Mouse (Mus musculus) intestine, postnatal 0 days (tissue): ENCODE results near the gene Ankrd52. TPM values are rescaled to one million over a fixed set of nuclear protein-coding genes. Genes with fewer than 3 reads are reported as not detected.
A peak's percentile ranks its signal among the peaks of the same experiment; 100 is the strongest.

Source experiments
- ATAC-seq: fragments of 200-750 bp; cut with Nextera tagmentation; 2 replicates; pipeline ENCODE4 v1.8.0; 2017; ENCODE audit warnings: mild to moderate bottlenecking, moderate TSS enrichment, moderate library complexity
- H3K27ac ChIP-seq: fragments of 300-500 bp; sonication (generic); 2 replicates; pipeline ENCODE4 v1.5.1; 2014; ENCODE audit warnings: mild to moderate bottlenecking, low read depth, low read length, moderate library complexity
- H3K27me3 ChIP-seq: fragments of 300-500 bp; sonication (generic); replicated peaks from 2 replicates; pipeline ENCODE4 v1.6.1; 2014; ENCODE audit warnings: low read length, mixed read lengths; ENCODE audit not compliant: control insufficient read depth, insufficient read depth
- H3K36me3 ChIP-seq: fragments of 300-500 bp; sonication (generic); 2 replicates; pipeline ENCODE4 v1.6.1; 2014; ENCODE audit warnings: mild to moderate bottlenecking, moderate library complexity; ENCODE audit not compliant: control insufficient read depth, insufficient read depth
- H3K4me1 ChIP-seq: fragments of 300-500 bp; sonication (generic); replicated peaks from 2 replicates; pipeline ENCODE4 v1.6.1; 2014; ENCODE audit warnings: antibody characterized with exemption, low read length, mixed read lengths; ENCODE audit not compliant: control insufficient read depth, insufficient read depth
- H3K4me2 ChIP-seq: fragments of 300-500 bp; sonication (generic); replicated peaks from 2 replicates; pipeline ENCODE4 v1.6.1; 2014; ENCODE audit warnings: low read depth, mild to moderate bottlenecking, moderate library complexity
- H3K4me3 ChIP-seq: fragments of 300-500 bp; sonication (generic); 2 replicates; pipeline ENCODE4 v1.5.1; 2014; ENCODE audit warnings: low read depth, low read length
- H3K9ac ChIP-seq: fragments of 300-500 bp; sonication (generic); 2 replicates; pipeline ENCODE4 v1.6.1; 2014; ENCODE audit warnings: mild to moderate bottlenecking, low read depth, low read length
- H3K9me3 ChIP-seq: fragments of 300-500 bp; sonication (generic); 2 replicates; pipeline ENCODE4 v1.6.1; 2016; ENCODE audit warnings: mixed run types; ENCODE audit not compliant: control insufficient read depth
- CTCF ChIP-seq: sonication (generic); IDR thresholded peaks from 2 replicates; pipeline ENCODE4 v1.5.1; 2016; ENCODE audit warnings: low read depth, mild to moderate bottlenecking, control low read depth, antibody characterized with exemption, moderate library complexity
- WGBS: fragments of 180-500 bp; shearing (Covaris S2); extraction: QIAGEN DNeasy Blood & Tissue Kit; methylation state at CpG from one replicate; pipeline ENCODE4 v1.1.7; 2014; 5-methylcytosine and 5-hydroxymethylcytosine counted together
- polyA plus RNA-seq: library from polyadenylated mRNA; unstranded; fragments of >200 nt; fragmentation: Nextera tagmentation; extraction: Ambion mirVana; gene quantifications from 2 replicates; pipeline ENCODE4 v1.2.1, GENCODE M21; 2015

Gene Ankrd52
- polyA plus RNA-seq, 1 experiment from 2014 or later = 4.0 TPM

DNA sequence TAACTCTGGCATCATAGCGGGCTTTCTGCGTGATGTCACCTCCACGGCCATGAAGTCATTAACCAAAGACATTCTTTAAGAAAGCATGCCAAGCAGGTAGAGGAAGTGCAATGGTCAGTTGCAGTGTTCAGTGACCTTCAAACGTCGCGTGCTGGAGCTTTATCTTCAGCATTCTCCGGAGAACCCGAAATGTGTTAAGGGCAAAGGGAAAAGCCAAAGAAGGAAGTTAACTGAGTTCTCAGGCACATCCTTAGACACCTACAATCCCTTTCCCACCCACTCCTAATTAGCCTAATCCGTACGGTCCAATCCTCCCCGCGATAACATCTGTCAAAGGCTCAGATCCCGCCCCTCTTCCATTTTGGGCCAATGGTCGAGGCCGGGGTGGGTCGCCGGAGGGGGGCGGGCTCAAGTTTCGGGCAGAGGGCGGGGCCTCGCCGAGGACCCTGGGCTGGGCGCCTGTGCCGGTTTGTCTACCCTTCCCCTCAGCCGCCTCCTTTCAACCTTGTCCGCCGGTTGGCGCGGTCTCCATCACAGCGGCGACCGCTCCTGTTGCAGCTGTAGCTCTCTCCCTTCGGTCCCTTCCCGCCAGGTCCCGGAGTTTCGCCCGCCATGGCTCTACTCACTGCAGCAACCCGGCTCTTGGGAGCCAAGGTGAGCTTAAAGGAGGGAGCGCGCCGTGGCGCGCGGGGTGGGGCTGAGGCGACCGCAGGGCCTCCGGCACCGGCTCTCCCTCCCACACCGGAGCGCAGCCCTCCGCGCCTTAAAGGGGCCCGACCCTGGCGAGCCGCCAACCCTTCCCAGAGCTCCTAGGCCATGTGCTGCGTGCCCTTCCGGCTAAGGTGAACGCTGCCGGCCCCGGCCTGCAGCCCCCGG, 39.4 kb upstream of the Ankrd52 start, which contains the start of gene Cs:
Gene Cs, plus strand, starts transcription at position 429 of the 876 bp plus-strand sequence.
- H3K4me1 ChIP-seq = peaks cover 3% of the 10 kb centered on the region; the same call in 1 of the 2 replicates
- ATAC-seq = peak; percentile 92
- peak within 1 kb of the TSS; percentile 82 for H3K4me2 ChIP-seq
- under 1% methylated on average over 61 of the region's 61 CpGs for WGBS
- no peaks in the 10 kb centered on the region; the same call in 1 of the 2 replicates for H3K36me3 ChIP-seq
- no peaks in the 10 kb centered on the region for H3K9me3 ChIP-seq
- 0 out of 2 replicates have a peak, but pooled peaks have one; percentile 2 for TF ChIP-seq CTCF
- H3K9ac ChIP-seq = peak within 1 kb of the TSS; percentile 82
- H3K27ac ChIP-seq = peak within 1 kb of the TSS; percentile 94
- peak within 1 kb of the TSS; percentile 62 for H3K4me3 ChIP-seq
- no peaks in the 10 kb centered on the region for H3K27me3 ChIP-seq

- H3K9ac ChIP-seq = peak overlapping the region; percentile 82
- peak overlapping the region; percentile 62 for H3K4me3 ChIP-seq
- peak overlapping the region; percentile 82 for H3K4me2 ChIP-seq
- H3K27ac ChIP-seq = peak overlapping the region; percentile 94
- peak; percentile 35 for ATAC-seq
- H3K9me3 ChIP-seq = no peaks in the 10 kb centered on the region
- peaks cover 3% of the 10 kb centered on the region; the same call in 1 of the 2 replicates for H3K4me1 ChIP-seq
- H3K36me3 ChIP-seq = no peaks in the 10 kb centered on the region; the same call in 1 of the 2 replicates
- TF ChIP-seq CTCF = no peak
- WGBS = 8% methylated on average over 5 of the region's 5 CpGs
- H3K27me3 ChIP-seq = no peaks in the 10 kb centered on the region
Measured at GRCm38 (mm10) chr10:128338415-128338814, 38.5 kb upstream of the Ankrd52 start.

GRCm38 (mm10) chr10:128338948-128339347, 38.0 kb upstream of the Ankrd52 start:
- Histone ChIP-seq H3K27ac (peak overlapping the region; percentile 94), H3K4me2 (peak overlapping the region; percentile 82), H3K27me3 (no peaks in the 10 kb centered on the region), H3K4me1 (peaks cover 3% of the 10 kb centered on the region; the same call in 1 of the 2 replicates), H3K9ac (peak overlapping the region; percentile 82; the same call in 1 of the 2 replicates), H3K9me3 (no peaks in the 10 kb centered on the region), H3K36me3 (no peaks in the 10 kb centered on the region; the same call in 1 of the 2 replicates), H3K4me3 (peak overlapping the region; percentile 62)
- WGBS = 54% methylated on average over 2 of the region's 2 CpGs
- no peak for ATAC-seq
- no peak for TF ChIP-seq CTCF

DNA sequence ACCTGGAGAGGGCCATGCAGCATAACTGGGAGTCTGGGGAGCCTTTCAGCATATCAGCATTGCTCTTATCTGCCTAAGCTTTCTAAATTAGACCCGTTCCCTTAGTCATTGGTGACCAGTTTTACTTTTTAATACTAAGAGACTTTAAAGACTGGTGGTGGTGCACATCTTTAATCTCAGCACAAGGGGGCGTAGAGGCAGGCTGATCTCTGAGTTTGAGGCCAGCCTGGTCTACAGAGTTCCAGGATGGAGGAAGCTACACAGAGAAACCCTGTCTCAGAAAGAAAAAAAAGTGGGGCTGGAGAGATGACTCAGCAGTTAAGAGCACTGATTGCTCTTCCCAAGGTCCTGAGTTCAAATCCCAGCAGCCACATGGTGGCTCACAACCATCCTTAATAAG, 36.7 kb upstream of the Ankrd52 start:
- 63% methylated on average over 2 of the region's 2 CpGs for WGBS
- Histone ChIP-seq H3K4me2 (no peak overlapping the region), H3K9me3 (no peaks in the 10 kb centered on the region), H3K36me3 (no peaks in the 10 kb centered on the region; the same call in 1 of the 2 replicates), H3K27me3 (no peaks in the 10 kb centered on the region), H3K4me1 (peaks cover 3% of the 10 kb centered on the region; the same call in 1 of the 2 replicates), H3K9ac (no peak overlapping the region), H3K27ac (no peak overlapping the region), H3K4me3 (no peak overlapping the region)
- no peak for ATAC-seq
- TF ChIP-seq CTCF = peak; percentile 52

DNA sequence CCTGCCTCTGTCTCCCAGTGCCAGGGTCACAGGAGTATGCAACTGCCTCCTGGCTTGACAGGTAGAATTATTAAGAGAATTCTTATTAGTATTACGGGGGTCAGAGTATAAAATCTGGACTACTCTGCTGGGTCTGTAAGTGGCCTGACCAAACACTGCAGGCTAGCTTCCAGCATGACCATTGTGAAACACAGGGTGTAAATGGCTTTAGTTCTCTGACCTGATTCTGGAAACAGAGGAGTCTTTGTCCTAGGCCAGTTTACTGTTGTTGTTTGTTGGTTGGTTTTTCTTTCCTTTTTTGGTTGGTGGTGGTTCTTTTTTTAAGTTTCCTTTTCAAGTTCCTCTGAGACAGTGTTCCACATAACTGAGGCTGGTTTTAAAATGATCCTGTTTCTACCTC, 33.5 kb upstream of the Ankrd52 start:
- Histone ChIP-seq H3K27me3 (no peaks in the 10 kb centered on the region), H3K9ac (no peak overlapping the region), H3K27ac (no peak overlapping the region), H3K4me2 (no peak overlapping the region), H3K36me3 (no peaks in the 10 kb centered on the region; the same call in 1 of the 2 replicates), H3K4me3 (no peak overlapping the region), H3K4me1 (peaks cover 5% of the 10 kb centered on the region; the same call in 1 of the 2 replicates), H3K9me3 (no peaks in the 10 kb centered on the region)
- no peak for ATAC-seq
- TF ChIP-seq CTCF = no peak
- WGBS = 76% methylated on average over 1 of the region's 1 CpGs

DNA sequence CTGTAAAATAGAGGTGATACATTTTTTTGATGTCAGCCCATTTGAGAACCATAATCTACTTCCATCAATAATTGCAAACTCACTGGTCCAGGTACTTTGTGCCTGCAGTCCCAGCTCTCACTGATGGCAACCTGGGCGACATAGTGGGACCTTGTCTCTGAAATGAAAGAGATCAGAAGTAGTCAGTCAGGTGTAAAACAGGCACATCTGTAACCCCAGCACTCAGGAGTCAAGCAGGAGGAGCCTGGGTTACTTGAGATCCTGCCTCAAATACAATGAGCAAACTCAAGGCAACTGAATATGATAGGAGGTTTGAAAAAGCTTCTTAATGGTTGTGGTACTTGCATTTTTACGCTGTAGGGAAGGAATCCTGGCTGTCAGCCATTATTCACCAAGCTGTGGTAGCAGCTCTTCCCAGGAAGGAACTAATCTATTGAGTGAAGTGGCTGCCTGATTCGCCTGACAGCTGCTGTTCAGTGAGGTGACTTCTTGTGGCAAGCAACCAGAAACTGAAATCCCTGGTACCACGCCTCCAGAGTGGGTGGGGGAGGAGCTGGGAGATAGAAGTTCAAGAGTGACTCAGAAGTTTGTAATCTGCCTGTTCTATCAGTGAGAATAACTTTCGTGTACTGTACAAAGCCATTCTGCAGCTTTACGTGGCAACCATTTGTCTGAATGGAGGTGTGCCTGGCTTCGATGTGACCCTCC, 32.2 kb upstream of the Ankrd52 start:
- TF ChIP-seq CTCF = no peak
- Histone ChIP-seq H3K4me2 (peak overlapping the region; percentile 51), H3K27me3 (no peaks in the 10 kb centered on the region), H3K4me1 (peaks cover 2% of the 10 kb centered on the region; the same call in 1 of the 2 replicates), H3K27ac (peak overlapping the region; percentile 79), H3K9ac (0 out of 2 replicates have a peak overlapping the region, but pooled peaks have one; percentile 13), H3K36me3 (peaks cover 5% of the 10 kb centered on the region), H3K9me3 (no peaks in the 10 kb centered on the region), H3K4me3 (peak overlapping the region; percentile 11; the same call in 1 of the 2 replicates)
- ATAC-seq = peak; percentile 80
- 14% methylated on average over 7 of the region's 7 CpGs for WGBS
